Mouse (Mus musculus) cerebellum, adult 2 months (tissue): ENCODE measurements around the gene Rdh1.

Experiments used
- CTCF ChIP-seq: fragments of 200-500 bp; IDR thresholded peaks from 2 replicates; pipeline ENCODE4 v1.5.1; 2011; ENCODE audit warnings: low read depth, mild to moderate bottlenecking, control low read depth, low read length, moderate library complexity, borderline replicate concordance; ENCODE audit not compliant: insufficient read depth
- POLR2A ChIP-seq: fragments of 200-500 bp; IDR thresholded peaks from 2 replicates; pipeline ENCODE4 v1.6.1; 2011; ENCODE audit warnings: low read length, control low read depth, borderline replicate concordance; ENCODE audit not compliant: insufficient read depth

DNA sequence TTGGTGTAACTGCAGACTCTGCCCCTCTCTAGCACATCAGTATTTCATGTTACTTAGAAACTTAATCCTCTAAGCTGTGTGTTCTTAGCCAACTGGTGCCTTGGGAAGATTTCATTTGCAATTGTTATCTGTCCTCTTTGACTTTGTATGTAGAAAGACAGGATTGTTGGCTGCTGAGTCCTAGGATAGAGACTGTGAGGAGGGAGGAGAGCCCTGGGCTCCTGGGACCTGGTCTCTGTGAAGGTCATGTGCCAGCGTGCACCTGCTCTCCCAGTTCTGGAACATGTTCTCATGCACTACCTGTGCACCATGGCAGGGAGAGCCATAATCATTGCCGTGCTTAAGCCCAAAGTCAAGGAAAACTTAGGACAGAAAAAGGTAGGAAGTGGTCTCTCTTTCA, 42.1 kb downstream of the Rdh1 start:
- TF ChIP-seq POLR2A (no peak), CTCF (no peak)
